Mouse (Mus musculus) erythroblast, embryonic 14.5 days (primary cell): ENCODE measurements around the gene Gm49661.

Experiments used
- GATA1 ChIP-seq: IDR thresholded peaks from 2 replicates; pipeline ENCODE4 v1.6.1; 2012; ENCODE audit warnings: low read length, inconsistent platforms, mixed read lengths
- TAL1 ChIP-seq: IDR thresholded peaks from 3 replicates; pipeline ENCODE4 v1.6.1; 2012; ENCODE audit warnings: low read length, inconsistent platforms, mixed read lengths

GRCm38 (mm10) chr8:84978248-84978940 is 9.2 kb upstream of the Gm49661 start, which contains the start of gene Junb:
- TF ChIP-seq GATA1, result no peak
- TF ChIP-seq TAL1, result no peak
